In genomic region chr9:116083300-116083699, GRCm38 (mm10) we compare ENCODE assay signal across 15 mouse cellular contexts.
"Had no signal": no experiment of that assay in that cellular context is flagged by ENCODE, and none has a peak within 500 bp of the region (broad histone marks: within the 10 kb centered on the region; RNA-seq: fewer than 3 reads in every experiment).

No protein-coding gene starts in this region.

- H3K4me3 ChIP-seq: limb, embryonic 10.5 days; limb, embryonic 13.5 days; liver, embryonic 13.5 days; midbrain, embryonic 13.5 days had no signal

- H3K27ac ChIP-seq: limb, embryonic 10.5 days; limb, embryonic 13.5 days; liver, embryonic 13.5 days; midbrain, embryonic 13.5 days had no signal

- H3K4me2 ChIP-seq: limb, embryonic 13.5 days; liver, embryonic 13.5 days; lung, embryonic 14.5 days; midbrain, embryonic 13.5 days had no signal

- H3K4me1 ChIP-seq: limb, embryonic 10.5 days; limb, embryonic 13.5 days; liver, embryonic 13.5 days; midbrain, embryonic 13.5 days had no signal

- DNase-seq: kidney, adult 18-20 months; kidney, postnatal 14 days; kidney, postnatal 4 days; liver; liver, embryonic 13.5 days; lung, embryonic 14.5 days; right cerebral cortex, postnatal 14 days; right cerebral cortex, postnatal 4 days; thymus, adult 18-20 months; thymus, postnatal 36 days had no signal

- H3K36me3 ChIP-seq: limb, embryonic 10.5 days; liver, embryonic 13.5 days; midbrain, embryonic 13.5 days had no signal

- H3K9ac ChIP-seq: limb, embryonic 13.5 days; liver, embryonic 13.5 days; lung, embryonic 14.5 days; midbrain, embryonic 13.5 days had no signal

- H3K27me3 ChIP-seq: limb, embryonic 13.5 days; liver, embryonic 13.5 days; midbrain, embryonic 13.5 days had no signal

- H3K9me3 ChIP-seq: limb, embryonic 10.5 days; limb, embryonic 13.5 days; liver, embryonic 13.5 days; midbrain, embryonic 13.5 days had no signal

- ATAC-seq: lung, postnatal 0 days; midbrain, embryonic 13.5 days; midbrain, embryonic 16.5 days had no signal
